ENCODE assay signal across 27 mouse cellular contexts in genomic region chr4:109078941-109079340, GRCm38 (mm10).
A peak's percentile ranks its signal among the peaks of the same experiment; 100 is the strongest.
DNase-seq lines count a peak whose midpoint lies in the region; ATAC-seq and TF ChIP-seq lines count a peak whose summit lies in the region.
"Had no signal": no experiment of that assay in that cellular context is flagged by ENCODE, and none has a peak within 500 bp of the region (broad histone marks: within the 10 kb centered on the region; RNA-seq: fewer than 3 reads in every experiment).

No protein-coding gene starts in this region.

- no peak overlapping the region for H3K4me2 ChIP-seq in lung, embryonic 16.5 days (ENCODE audit: low read depth, low read length)
- H3K4me2 ChIP-seq in embryonic facial prominence, embryonic 15.5 days (replicated peaks): no peak overlapping the region
- H3K4me2 ChIP-seq in stomach, postnatal 0 days (replicated peaks; ENCODE audit: low read depth): no peak overlapping the region
- H3K4me2 ChIP-seq in midbrain, embryonic 16.5 days (ENCODE audit: low read length): no peak overlapping the region
- H3K4me2 ChIP-seq: embryonic facial prominence, embryonic 12.5 days; heart, embryonic 13.5 days; hindbrain, embryonic 14.5 days; limb, embryonic 13.5 days; liver, embryonic 11.5 days; midbrain, embryonic 11.5 days; neural tube, embryonic 12.5 days had no signal

- no peak for TF ChIP-seq POLR2A in kidney, adult 2 months (IDR thresholded peaks at IDR 0.05; ENCODE audit: low read depth, low read length)

- TF ChIP-seq EP300 in stomach, postnatal 0 days (optimal IDR thresholded peaks at IDR 0.05): no peak

- no peaks in the 10 kb centered on the region for H3K27me3 ChIP-seq in kidney, adult 2 months (replicated peaks; ENCODE audit: control insufficient read depth, insufficient read depth, low read length)
- H3K27me3 ChIP-seq in lung, embryonic 16.5 days (ENCODE audit: control insufficient read depth, insufficient read depth, low read depth, low read length): no peaks in the 10 kb centered on the region
- H3K27me3 ChIP-seq in embryonic facial prominence, embryonic 15.5 days: no peaks in the 10 kb centered on the region
- H3K27me3 ChIP-seq in stomach, postnatal 0 days (ENCODE audit: control insufficient read depth, insufficient read depth, low read length): no peaks in the 10 kb centered on the region
- no peaks in the 10 kb centered on the region for H3K27me3 ChIP-seq in midbrain, embryonic 16.5 days (ENCODE audit: control insufficient read depth, insufficient read depth, low read depth, low read length)
- H3K27me3 ChIP-seq: embryonic facial prominence, embryonic 12.5 days; heart, embryonic 13.5 days; limb, embryonic 13.5 days; neural tube, embryonic 12.5 days; Patski had no signal

- 0 out of 2 replicates have a peak overlapping the region, but pooled peaks have one; percentile 3 for H3K27ac ChIP-seq in kidney, adult 2 months (ENCODE audit: insufficient read depth, low read depth, low read length)
- no peak overlapping the region for H3K27ac ChIP-seq in lung, embryonic 16.5 days (ENCODE audit: low read length)
- 0 out of 2 replicates have a peak overlapping the region, but pooled peaks have one; percentile 36 for H3K27ac ChIP-seq in embryonic facial prominence, embryonic 15.5 days (replicated peaks)
- H3K27ac ChIP-seq in stomach, postnatal 0 days (replicated peaks): no peak overlapping the region; the same call in 1 of the 2 replicates
- no peak overlapping the region for H3K27ac ChIP-seq in midbrain, embryonic 16.5 days (ENCODE audit: low read length)
- H3K27ac ChIP-seq: embryonic facial prominence, embryonic 12.5 days; heart, embryonic 13.5 days; hindbrain, embryonic 14.5 days; limb, embryonic 13.5 days; neural tube, embryonic 12.5 days had no signal

- no peak for TF ChIP-seq CTCF in kidney, adult 2 months (conservative IDR thresholded peaks at IDR 0.05; ENCODE audit: insufficient read depth, insufficient read length, low read depth, low read length)
- TF ChIP-seq CTCF in stomach, postnatal 0 days (IDR thresholded peaks at IDR 0.05; ENCODE audit: low read depth): no peak

- DNase-seq in kidney, adult 2 months: no peak
- DNase-seq in kidney, postnatal 4 days: no peak
- DNase-seq in lung, postnatal 14 days: no peak
- no peak for DNase-seq in stomach, postnatal 0 days (ENCODE audit: low spot score)
- DNase-seq: adrenal gland, postnatal 10 days; cerebellum, adult 9-10 months; cerebellum, postnatal 36 days; gastrocnemius, adult 2 months; gastrocnemius, postnatal 36 days; heart, postnatal 10 days; right cerebral cortex, postnatal 4 days had no signal

- ATAC-seq in lung, embryonic 16.5 days (ENCODE audit: low read depth): 0 out of 2 replicates have a peak, but pooled peaks have one; percentile 14
- no peak for ATAC-seq in embryonic facial prominence, embryonic 15.5 days (ENCODE audit: insufficient number of reproducible peaks, low FRiP score, low TSS enrichment, low read depth)
- peak; percentile 71 for ATAC-seq in stomach, postnatal 0 days (ENCODE audit: low FRiP score, low TSS enrichment)
- no peak for ATAC-seq in midbrain, embryonic 16.5 days
- ATAC-seq: forebrain, embryonic 16.5 days; intestine, postnatal 0 days; Patski had no signal

- WGBS in kidney, adult 2 months: 77% methylated on average over 7 of the region's 7 CpGs
- 81% methylated on average over 7 of the region's 7 CpGs for WGBS in lung, embryonic 16.5 days
- WGBS in embryonic facial prominence, embryonic 15.5 days: 81% methylated on average over 7 of the region's 7 CpGs
- 67% methylated on average over 7 of the region's 7 CpGs for WGBS in stomach, postnatal 0 days
- 95% methylated on average over 7 of the region's 7 CpGs for WGBS in midbrain, embryonic 16.5 days

- no peak overlapping the region for H3K9ac ChIP-seq in lung, embryonic 16.5 days (ENCODE audit: low read length)
- H3K9ac ChIP-seq in embryonic facial prominence, embryonic 15.5 days: no peak overlapping the region
- no peak overlapping the region for H3K9ac ChIP-seq in stomach, postnatal 0 days (ENCODE audit: low read length)
- no peak overlapping the region for H3K9ac ChIP-seq in midbrain, embryonic 16.5 days (ENCODE audit: low read depth, low read length)
- H3K9ac ChIP-seq: embryonic facial prominence, embryonic 12.5 days; heart, embryonic 13.5 days; hindbrain, embryonic 14.5 days; limb, embryonic 13.5 days; neural tube, embryonic 12.5 days had no signal

- H3K9me3 ChIP-seq in lung, embryonic 16.5 days (ENCODE audit: control insufficient read depth, low read length): no peaks in the 10 kb centered on the region
- H3K9me3 ChIP-seq in embryonic facial prominence, embryonic 15.5 days (replicated peaks): no peaks in the 10 kb centered on the region
- no peaks in the 10 kb centered on the region for H3K9me3 ChIP-seq in stomach, postnatal 0 days (ENCODE audit: control insufficient read depth, low read length)
- H3K9me3 ChIP-seq in midbrain, embryonic 16.5 days (replicated peaks; ENCODE audit: control insufficient read depth, low read length, poor library complexity, severe bottlenecking): no peaks in the 10 kb centered on the region
- H3K9me3 ChIP-seq: embryonic facial prominence, embryonic 12.5 days; heart, embryonic 13.5 days; limb, embryonic 13.5 days; neural tube, embryonic 12.5 days had no signal

- no peak overlapping the region for H3K4me3 ChIP-seq in kidney, adult 2 months (ENCODE audit: insufficient read depth, low read depth, low read length)
- no peak overlapping the region for H3K4me3 ChIP-seq in lung, embryonic 16.5 days (ENCODE audit: low read length)
- no peak overlapping the region for H3K4me3 ChIP-seq in embryonic facial prominence, embryonic 15.5 days (replicated peaks)
- no peak overlapping the region for H3K4me3 ChIP-seq in stomach, postnatal 0 days (ENCODE audit: low read depth, low read length)
- no peak overlapping the region for H3K4me3 ChIP-seq in midbrain, embryonic 16.5 days (ENCODE audit: low read depth, low read length)
- H3K4me3 ChIP-seq: embryonic facial prominence, embryonic 12.5 days; erythroblast, embryonic 14.5 days; gastrocnemius, adult 2 months; heart, embryonic 13.5 days; layer of hippocampus, adult 2 months; limb, embryonic 13.5 days; myocyte; neural tube, embryonic 12.5 days had no signal

- peaks cover 15% of the 10 kb centered on the region for H3K36me3 ChIP-seq in kidney, adult 2 months (ENCODE audit: control insufficient read depth, insufficient read depth, low read length)
- H3K36me3 ChIP-seq in lung, embryonic 16.5 days (ENCODE audit: control insufficient read depth, insufficient read depth, low read length): peaks cover 19% of the 10 kb centered on the region
- peaks cover 27% of the 10 kb centered on the region for H3K36me3 ChIP-seq in embryonic facial prominence, embryonic 15.5 days
- H3K36me3 ChIP-seq in stomach, postnatal 0 days (ENCODE audit: control insufficient read depth, insufficient read depth, low read length): peaks cover 10% of the 10 kb centered on the region
- peaks cover 15% of the 10 kb centered on the region for H3K36me3 ChIP-seq in midbrain, embryonic 16.5 days (ENCODE audit: control insufficient read depth, insufficient read depth, low read length)

- peaks cover 15% of the 10 kb centered on the region for H3K4me1 ChIP-seq in kidney, adult 2 months (ENCODE audit: control insufficient read depth, insufficient read depth, low read length)
- peaks cover 9% of the 10 kb centered on the region for H3K4me1 ChIP-seq in lung, embryonic 16.5 days (replicated peaks; ENCODE audit: control insufficient read depth, insufficient read depth, low read length)
- H3K4me1 ChIP-seq in embryonic facial prominence, embryonic 15.5 days: no peaks in the 10 kb centered on the region
- H3K4me1 ChIP-seq in stomach, postnatal 0 days (replicated peaks; ENCODE audit: control insufficient read depth, insufficient read depth): peaks cover 4% of the 10 kb centered on the region; the same call in 1 of the 2 replicates
- no peaks in the 10 kb centered on the region for H3K4me1 ChIP-seq in midbrain, embryonic 16.5 days (ENCODE audit: control insufficient read depth, insufficient read depth, low read length)
- H3K4me1 ChIP-seq: embryonic facial prominence, embryonic 12.5 days; heart, embryonic 13.5 days; limb, embryonic 13.5 days; neural tube, embryonic 12.5 days had no signal

Comparison
In these comparisons a context has a peak if more than half of its experiments do, and no peak if none do; other contexts are left out.
1. H3K27ac ChIP-seq: peak in kidney, adult 2 months (single experiment) and embryonic facial prominence, embryonic 15.5 days (single experiment); none in lung, embryonic 16.5 days (single experiment), stomach, postnatal 0 days (single experiment) and midbrain, embryonic 16.5 days (single experiment).
2. ATAC-seq: peak in lung, embryonic 16.5 days (single experiment) and stomach, postnatal 0 days (single experiment); none in embryonic facial prominence, embryonic 15.5 days (single experiment) and midbrain, embryonic 16.5 days (single experiment).